Mouse (Mus musculus) hindbrain, embryonic 16.5 days (tissue): Measurements from ENCODE around the gene Cyb5d2. TPM values are rescaled to one million over a fixed set of nuclear protein-coding genes. Genes with fewer than 3 reads are reported as not detected.
A peak's percentile ranks its signal among the peaks of the same experiment; 100 is the strongest.
"Not testable (repeated sequence)": the region's sequence is repeated elsewhere in the genome, so short reads cannot be mapped to it uniquely, and the experiment has no call there.

Source experiments
- ATAC-seq: fragments of 200-750 bp; cut with Nextera tagmentation; 2 replicates; pipeline ENCODE4 v1.8.0; 2017; ENCODE audit warnings: moderate TSS enrichment, moderate library complexity
- H3K27ac ChIP-seq: fragments of 300-500 bp; sonication (generic); 2 replicates; pipeline ENCODE4 v1.5.1; 2014; ENCODE audit warnings: low read depth, mild to moderate bottlenecking, control low read depth, low read length, moderate library complexity
- H3K27me3 ChIP-seq: fragments of 300-500 bp; sonication (generic); replicated peaks from 2 replicates; pipeline ENCODE4 v1.6.1; 2014; ENCODE audit warnings: low read length; ENCODE audit not compliant: control insufficient read depth, insufficient read depth
- H3K36me3 ChIP-seq: fragments of 300-500 bp; sonication (generic); 2 replicates; pipeline ENCODE4 v1.6.1; 2014; ENCODE audit warnings: mild to moderate bottlenecking, low read length, moderate library complexity, mixed read lengths; ENCODE audit not compliant: control insufficient read depth, insufficient read depth
- H3K4me1 ChIP-seq: fragments of 300-500 bp; sonication (generic); 2 replicates; pipeline ENCODE4 v1.6.1; 2014; ENCODE audit warnings: low read depth, low read length; ENCODE audit not compliant: control insufficient read depth, insufficient read depth
- H3K4me2 ChIP-seq: fragments of 300-500 bp; sonication (generic); 2 replicates; pipeline ENCODE4 v1.6.1; 2014; ENCODE audit warnings: mild to moderate bottlenecking, low read length, control low read depth, moderate library complexity
- H3K4me3 ChIP-seq: fragments of 300-500 bp; sonication (generic); 2 replicates; pipeline ENCODE4 v1.5.1; 2014; ENCODE audit warnings: mild to moderate bottlenecking, low read length, control low read depth, moderate library complexity
- H3K9ac ChIP-seq: fragments of 300-500 bp; sonication (generic); 2 replicates; pipeline ENCODE4 v1.6.1; 2014; ENCODE audit warnings: low read depth, mild to moderate bottlenecking, control low read depth, low read length, moderate library complexity
- H3K9me3 ChIP-seq: fragments of 300-500 bp; sonication (generic); 2 replicates; pipeline ENCODE4 v1.6.1; 2014; ENCODE audit warnings: mild to moderate bottlenecking, low read length, moderate library complexity; ENCODE audit not compliant: control insufficient read depth
- WGBS: fragments of 180-500 bp; shearing (Covaris S2); extraction: QIAGEN DNeasy Blood & Tissue Kit; methylation state at CpG from one replicate; pipeline ENCODE4 v1.1.7; 2014; 5-methylcytosine and 5-hydroxymethylcytosine counted together
- polyA plus RNA-seq: library from polyadenylated mRNA; unstranded; fragments of >200 nt; fragmentation: Nextera tagmentation; extraction: Ambion mirVana; gene quantifications from 2 replicates; pipeline ENCODE4 v1.2.1, GENCODE M21; 2015

The Cyb5d2 gene
- polyA plus RNA-seq, 1 experiment from 2014 or later, result 11.3 TPM

- peak overlapping the region; percentile 74 for H3K9ac ChIP-seq
- peak; percentile 66 for ATAC-seq
- peak overlapping the region; percentile 89 for H3K27ac ChIP-seq
- H3K36me3 ChIP-seq, result no peaks in the 10 kb centered on the region
- H3K9me3 ChIP-seq, result no peaks in the 10 kb centered on the region
- H3K27me3 ChIP-seq, result no peaks in the 10 kb centered on the region
- H3K4me2 ChIP-seq, result peak overlapping the region; percentile 79
- H3K4me1 ChIP-seq, result peaks cover 19% of the 10 kb centered on the region
- WGBS, result 17% methylated on average over 14 of the region's 14 CpGs
- H3K4me3 ChIP-seq, result peak overlapping the region; percentile 76
These were observed 840 bp downstream of the Cyb5d2 start for GRCm38 (mm10) chr11:72795149-72795454.

GRCm38 (mm10) chr11:72792033-72792432 lies 3.9 kb downstream of the Cyb5d2 start:
- Histone ChIP-seq H3K36me3 (no peaks in the 10 kb centered on the region), H3K4me2 (no peak overlapping the region), H3K9ac (no peak overlapping the region), H3K27ac (no peak overlapping the region), H3K27me3 (no peaks in the 10 kb centered on the region), H3K4me3 (no peak overlapping the region), H3K9me3 (no peaks in the 10 kb centered on the region), H3K4me1 (peaks cover 9% of the 10 kb centered on the region)
- ATAC-seq, result no peak

- Histone ChIP-seq H3K4me1 (no peaks in the 10 kb centered on the region), H3K4me2 (no peak overlapping the region), H3K27me3 (no peaks in the 10 kb centered on the region), H3K9me3 (no peaks in the 10 kb centered on the region), H3K27ac (no peak overlapping the region), H3K4me3 (no peak overlapping the region), H3K36me3 (no peaks in the 10 kb centered on the region), H3K9ac (no peak overlapping the region)
- 84% methylated on average over 3 of the region's 3 CpGs for WGBS
- no peak for ATAC-seq
These were observed 13.4 kb downstream of the Cyb5d2 start for GRCm38 (mm10) chr11:72782503-72782902.

- Histone ChIP-seq H3K4me3 (no peak overlapping the region), H3K9me3 (no peaks in the 10 kb centered on the region), H3K27ac (no peak overlapping the region), H3K27me3 (no peaks in the 10 kb centered on the region), H3K4me1 (no peaks in the 10 kb centered on the region), H3K4me2 (no peak overlapping the region), H3K36me3 (no peaks in the 10 kb centered on the region), H3K9ac (no peak overlapping the region)
- no peak for ATAC-seq
- WGBS, result 76% methylated on average over 2 of the region's 2 CpGs
These were observed 13.8 kb downstream of the Cyb5d2 start for GRCm38 (mm10) chr11:72782103-72782502.

GRCm38 (mm10) chr11:72778957-72779356 lies 17.0 kb downstream of the Cyb5d2 start:
- ATAC-seq, result no peak
- H3K4me2 ChIP-seq, result no peak overlapping the region

GRCm38 (mm10) chr11:72772611-72773010 lies 23.3 kb downstream of the Cyb5d2 start:
- not testable (repeated sequence) for H3K4me1 ChIP-seq
- WGBS, result 22% methylated on average over 1 of the region's 1 CpGs

More at GRCm38 (mm10) chr11:72778957-72779356, 17.0 kb downstream of the Cyb5d2 start:
- Histone ChIP-seq H3K4me1 (no peaks in the 10 kb centered on the region), H3K4me3 (no peak overlapping the region), H3K9ac (no peak overlapping the region), H3K9me3 (no peaks in the 10 kb centered on the region), H3K27ac (no peak overlapping the region), H3K27me3 (no peaks in the 10 kb centered on the region), H3K36me3 (no peaks in the 10 kb centered on the region)

GRCm38 (mm10) chr11:72771461-72771860 lies 24.5 kb downstream of the Cyb5d2 start:
- Histone ChIP-seq H3K4me3 (no peak overlapping the region), H3K27ac (no peak overlapping the region), H3K4me1 (no peaks in the 10 kb centered on the region), H3K27me3 (no peaks in the 10 kb centered on the region), H3K4me2 (no peak overlapping the region), H3K36me3 (peaks cover 7% of the 10 kb centered on the region; the same call in 1 of the 2 replicates), H3K9ac (no peak overlapping the region), H3K9me3 (no peaks in the 10 kb centered on the region)
- ATAC-seq, result no peak
- WGBS, result 74% methylated on average over 4 of the region's 4 CpGs

More at GRCm38 (mm10) chr11:72772611-72773010, 23.3 kb downstream of the Cyb5d2 start:
- H3K27me3 ChIP-seq, H3K9me3 ChIP-seq, ATAC-seq, H3K4me3 ChIP-seq, H3K27ac ChIP-seq, H3K36me3 ChIP-seq, H3K9ac ChIP-seq, H3K4me2 ChIP-seq: not testable (repeated sequence)

GRCm38 (mm10) chr11:72770816-72771215 lies 25.1 kb downstream of the Cyb5d2 start:
- 85% methylated on average over 5 of the region's 5 CpGs for WGBS
- H3K27me3 ChIP-seq, result no peaks in the 10 kb centered on the region
- ATAC-seq, result no peak
- H3K9me3 ChIP-seq, result no peaks in the 10 kb centered on the region
- H3K4me3 ChIP-seq, result no peak overlapping the region
- no peaks in the 10 kb centered on the region for H3K4me1 ChIP-seq
- no peak overlapping the region for H3K9ac ChIP-seq
- H3K36me3 ChIP-seq, result peaks cover 7% of the 10 kb centered on the region; the same call in 1 of the 2 replicates
- H3K27ac ChIP-seq, result no peak overlapping the region
- no peak overlapping the region for H3K4me2 ChIP-seq

- H3K36me3 ChIP-seq, result peaks cover 7% of the 10 kb centered on the region; the same call in 1 of the 2 replicates
- H3K27me3 ChIP-seq, result no peaks in the 10 kb centered on the region
- no peak overlapping the region for H3K27ac ChIP-seq
- no peak overlapping the region for H3K9ac ChIP-seq
- ATAC-seq, result no peak
- WGBS, result 97% methylated on average over 3 of the region's 3 CpGs
- no peak overlapping the region for H3K4me3 ChIP-seq
- no peaks in the 10 kb centered on the region for H3K4me1 ChIP-seq
- no peak overlapping the region for H3K4me2 ChIP-seq
- no peaks in the 10 kb centered on the region for H3K9me3 ChIP-seq
These were observed 25.6 kb downstream of the Cyb5d2 start for GRCm38 (mm10) chr11:72770324-72770723.

GRCm38 (mm10) chr11:72769061-72769460 lies 26.9 kb downstream of the Cyb5d2 start:
- Histone ChIP-seq H3K27ac (no peak overlapping the region), H3K4me1 (no peaks in the 10 kb centered on the region), H3K9ac (no peak overlapping the region)

More at GRCm38 (mm10) chr11:72769061-72769460, 26.9 kb downstream of the Cyb5d2 start:
- ATAC-seq, result no peak
- H3K4me2 ChIP-seq, result no peak overlapping the region
- 96% methylated on average over 3 of the region's 3 CpGs for WGBS
- no peaks in the 10 kb centered on the region for H3K9me3 ChIP-seq
- H3K36me3 ChIP-seq, result peaks cover 11% of the 10 kb centered on the region
- H3K4me3 ChIP-seq, result no peak overlapping the region
- H3K27me3 ChIP-seq, result no peaks in the 10 kb centered on the region
